Comparison of ENCODE assay signal across 8 mouse cellular contexts in the genomic region with DNA sequence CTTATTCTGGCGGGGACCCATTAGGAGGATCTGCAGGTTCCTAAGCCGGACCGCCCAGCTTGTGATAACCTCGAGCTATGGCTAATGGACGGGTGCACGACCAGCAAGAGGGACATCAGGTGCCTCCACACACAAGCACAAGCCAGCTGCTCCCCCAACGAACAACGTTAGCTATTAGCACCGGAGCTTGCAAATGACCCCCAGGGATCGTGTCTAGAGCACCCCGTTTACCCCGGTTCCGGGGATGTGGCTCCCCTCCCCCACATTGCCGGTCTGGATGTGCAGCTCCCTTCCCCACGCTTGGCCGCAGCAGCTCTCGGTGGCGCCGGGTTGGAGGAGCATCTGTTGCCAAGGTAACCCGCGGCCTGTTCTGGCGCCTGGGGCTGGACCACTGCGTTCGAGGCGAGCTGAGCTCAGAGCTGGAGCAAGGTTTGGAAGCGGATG. TPM values are rescaled to one million over a fixed set of nuclear protein-coding genes. Genes with fewer than 3 reads are reported as not detected.
DNase-seq lines count a peak whose midpoint lies in the region; ATAC-seq lines count a peak whose summit lies in the region.
"Had no signal": no experiment of that assay in that cellular context is flagged by ENCODE, and none has a peak within 500 bp of the region (broad histone marks: within the 10 kb centered on the region; RNA-seq: fewer than 3 reads in every experiment).

No protein-coding gene starts in this region.

- peak overlapping the region; percentile 61 for H3K4me2 ChIP-seq in hindbrain, embryonic 16.5 days (ENCODE audit: low read length)
- peak overlapping the region; percentile 58 for H3K4me2 ChIP-seq in midbrain, embryonic 15.5 days

- 1% methylated on average over 26 of the region's 26 CpGs for WGBS in hindbrain, embryonic 16.5 days
- WGBS in midbrain, embryonic 15.5 days: 2% methylated on average over 26 of the region's 26 CpGs

- H3K4me3 ChIP-seq in hindbrain, embryonic 16.5 days (ENCODE audit: low read length): peak overlapping the region; percentile 31
- peak overlapping the region; percentile 12; the same call in 1 of the 2 replicates for H3K4me3 ChIP-seq in midbrain, embryonic 15.5 days

- no peaks in the 10 kb centered on the region for H3K36me3 ChIP-seq in hindbrain, embryonic 16.5 days (ENCODE audit: control insufficient read depth, insufficient read depth, low read length)
- no peaks in the 10 kb centered on the region for H3K36me3 ChIP-seq in midbrain, embryonic 15.5 days (replicated peaks)

- peak overlapping the region; percentile 76 for H3K27ac ChIP-seq in hindbrain, embryonic 16.5 days (ENCODE audit: low read depth, low read length)
- peak overlapping the region; percentile 84 for H3K27ac ChIP-seq in midbrain, embryonic 15.5 days

- H3K27me3 ChIP-seq in hindbrain, embryonic 16.5 days (replicated peaks; ENCODE audit: control insufficient read depth, insufficient read depth, low read length): no peaks in the 10 kb centered on the region
- no peaks in the 10 kb centered on the region for H3K27me3 ChIP-seq in midbrain, embryonic 15.5 days (replicated peaks)

- DNase-seq in right cerebral cortex, adult 18-20 months: peak; percentile 40
- no peak for DNase-seq in right cerebral cortex, postnatal 36 days (ENCODE audit: low spot score in 2 of 2)
- DNase-seq in cerebellum, postnatal 4 days (ENCODE audit: low spot score in 2 of 2): peak; percentile 49 to 71
- no peak for DNase-seq in urinary bladder, postnatal 25 days (ENCODE audit: low spot score)
- DNase-seq in kidney, adult 9 months: no peak

- peak; percentile 76 for ATAC-seq in hindbrain, embryonic 16.5 days
- ATAC-seq in midbrain, embryonic 15.5 days (replicated peaks): peak; percentile 76

- H3K9me3 ChIP-seq in hindbrain, embryonic 16.5 days (ENCODE audit: control insufficient read depth, low read length): no peaks in the 10 kb centered on the region
- H3K9me3 ChIP-seq in midbrain, embryonic 15.5 days: no peaks in the 10 kb centered on the region

- H3K9ac ChIP-seq in hindbrain, embryonic 16.5 days (ENCODE audit: low read depth, low read length): peak overlapping the region; percentile 52
- peak overlapping the region; percentile 16; the same call in 1 of the 2 replicates for H3K9ac ChIP-seq in midbrain, embryonic 15.5 days

- peaks cover 24% of the 10 kb centered on the region for H3K4me1 ChIP-seq in hindbrain, embryonic 16.5 days (ENCODE audit: control insufficient read depth, insufficient read depth, low read depth, low read length)
- H3K4me1 ChIP-seq in midbrain, embryonic 15.5 days: peaks cover 22% of the 10 kb centered on the region

RNA-seq across cellular contexts. Expression of gene Enpp7, which starts 11.4 kb away (rescaled TPM):
- not detected in 2 replicates for polyA plus RNA-seq in hindbrain, embryonic 16.5 days (2015; fragmentation: Nextera tagmentation; extraction: Ambion mirVana)
- not detected in 2 replicates for polyA plus RNA-seq in midbrain, embryonic 15.5 days (2015; fragmentation: Nextera tagmentation; extraction: Ambion mirVana)
- polyA plus RNA-seq: stomach, embryonic 14.5 days had no signal

RNA-seq across cellular contexts. Expression of gene Cbx2, which starts 23.4 kb away (rescaled TPM):
- polyA plus RNA-seq in hindbrain, embryonic 16.5 days (2015; fragmentation: Nextera tagmentation; extraction: Ambion mirVana): 10.7 and 14.0 TPM in 2 replicates
- polyA plus RNA-seq in midbrain, embryonic 15.5 days (2015; fragmentation: Nextera tagmentation; extraction: Ambion mirVana): 17.6 and 19.6 TPM in 2 replicates

RNA-seq across cellular contexts. Expression of gene Cbx8, which starts 41.4 kb away (rescaled TPM):
- 8.5 and 9.5 TPM in 2 replicates for polyA plus RNA-seq in hindbrain, embryonic 16.5 days (2015; fragmentation: Nextera tagmentation; extraction: Ambion mirVana)
- polyA plus RNA-seq in midbrain, embryonic 15.5 days (2015; fragmentation: Nextera tagmentation; extraction: Ambion mirVana): 9.6 and 9.7 TPM in 2 replicates

Comparison
In these comparisons a context has a peak if more than half of its experiments do, and no peak if none do; other contexts are left out.
1. DNase-seq: peak in right cerebral cortex, adult 18-20 months (single experiment) and cerebellum, postnatal 4 days (2 of 2); none in right cerebral cortex, postnatal 36 days (0 of 2), urinary bladder, postnatal 25 days (single experiment) and kidney, adult 9 months (single experiment).